Mouse (Mus musculus) bone marrow macrophage, adult 2 months (primary cell): Measurements from ENCODE around the gene Clic4.

ENCODE experiments used
- CTCF ChIP-seq: IDR thresholded peaks from 2 replicates; pipeline ENCODE4 v1.5.1; 2012; ENCODE audit warnings: low read depth, mild to moderate bottlenecking, low read length, moderate library complexity
- POLR2A ChIP-seq: IDR thresholded peaks from 2 replicates; pipeline ENCODE4 v1.6.1; 2012; ENCODE audit warnings: mild to moderate bottlenecking, low read depth, low read length, borderline replicate concordance

DNA sequence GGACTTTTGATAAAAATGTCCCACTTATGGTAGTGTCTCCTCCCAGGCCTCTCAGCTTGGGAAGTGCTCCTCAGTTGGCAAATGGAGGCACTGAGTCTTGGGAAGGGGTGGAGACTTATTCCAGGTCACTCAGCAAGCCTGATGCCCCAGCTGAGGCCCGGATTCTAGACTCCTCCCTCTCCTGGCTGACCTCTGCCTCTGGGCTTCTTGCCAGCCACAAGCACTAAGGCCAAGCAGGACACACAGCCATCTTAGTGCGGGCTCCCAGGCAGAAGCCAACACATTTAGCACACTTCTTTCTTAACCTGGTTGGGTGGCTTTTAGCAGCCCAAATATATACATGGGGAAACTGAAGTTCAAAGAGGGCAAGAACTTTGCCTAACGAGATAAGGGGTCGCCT is 33.9 kb upstream of the Clic4 start:
- TF ChIP-seq POLR2A (no peak), CTCF (no peak)
